26 mouse cellular contexts compared by ENCODE assay signal in genomic region chr6:94260831-94261230, GRCm38 (mm10).
"Had no signal": no experiment of that assay in that cellular context is flagged by ENCODE, and none has a peak within 500 bp of the region (broad histone marks: within the 10 kb centered on the region; RNA-seq: fewer than 3 reads in every experiment).

No protein-coding gene starts in this region.

- H3K4me2 ChIP-seq: embryonic facial prominence, embryonic 12.5 days; embryonic facial prominence, embryonic 13.5 days; embryonic facial prominence, embryonic 15.5 days; forebrain, embryonic 12.5 days; forebrain, embryonic 13.5 days; forebrain, embryonic 15.5 days had no signal

- H3K27me3 ChIP-seq: embryonic facial prominence, embryonic 12.5 days; embryonic facial prominence, embryonic 13.5 days; embryonic facial prominence, embryonic 15.5 days; forebrain, embryonic 12.5 days; forebrain, embryonic 13.5 days; forebrain, embryonic 15.5 days had no signal

- H3K4me1 ChIP-seq: forebrain, embryonic 15.5 days had no signal

- ATAC-seq: forebrain, embryonic 13.5 days; forebrain, embryonic 14.5 days; forebrain, embryonic 15.5 days; forebrain, embryonic 16.5 days; forebrain, postnatal 0 days had no signal

- H3K36me3 ChIP-seq: embryonic facial prominence, embryonic 10.5 days; embryonic facial prominence, embryonic 12.5 days; embryonic facial prominence, embryonic 13.5 days; embryonic facial prominence, embryonic 15.5 days; forebrain, embryonic 10.5 days; forebrain, embryonic 12.5 days; forebrain, embryonic 15.5 days had no signal

- H3K27ac ChIP-seq: embryonic facial prominence, embryonic 10.5 days; embryonic facial prominence, embryonic 12.5 days; embryonic facial prominence, embryonic 13.5 days; embryonic facial prominence, embryonic 15.5 days; forebrain, embryonic 10.5 days; forebrain, embryonic 12.5 days; forebrain, embryonic 13.5 days; forebrain, embryonic 15.5 days; gastrocnemius, adult 2 months; heart, adult 2 months had no signal

- H3K9ac ChIP-seq: embryonic facial prominence, embryonic 12.5 days; embryonic facial prominence, embryonic 13.5 days; embryonic facial prominence, embryonic 15.5 days; forebrain, embryonic 12.5 days; forebrain, embryonic 13.5 days; forebrain, embryonic 15.5 days; forebrain, postnatal 0 days had no signal

- H3K4me3 ChIP-seq: embryonic facial prominence, embryonic 10.5 days; embryonic facial prominence, embryonic 12.5 days; embryonic facial prominence, embryonic 13.5 days; embryonic facial prominence, embryonic 15.5 days; erythroblast, embryonic 14.5 days; forebrain, embryonic 10.5 days; forebrain, embryonic 12.5 days; forebrain, embryonic 13.5 days; forebrain, embryonic 15.5 days; gastrocnemius, adult 2 months; heart, adult 2 months had no signal

- H3K9me3 ChIP-seq: embryonic facial prominence, embryonic 10.5 days; embryonic facial prominence, embryonic 12.5 days; embryonic facial prominence, embryonic 13.5 days; embryonic facial prominence, embryonic 15.5 days; forebrain, embryonic 10.5 days; forebrain, embryonic 12.5 days; forebrain, embryonic 13.5 days; forebrain, embryonic 15.5 days had no signal

- DNase-seq: cerebellum, adult 8-10 months; cerebellum, adult 9-10 months; cerebellum, adult 9-11 months; cerebellum, postnatal 10 days; cerebellum, postnatal 14 days; cerebellum, postnatal 25 days; cerebellum, postnatal 36 days; embryo, embryonic 11 days; forebrain, postnatal 0 days; gastrocnemius, adult 2 months; gastrocnemius, postnatal 10 days; gastrocnemius, postnatal 14 days; gastrocnemius, postnatal 25 days; gastrocnemius, postnatal 36 days; heart, adult 2 months had no signal
